In the genomic region with DNA sequence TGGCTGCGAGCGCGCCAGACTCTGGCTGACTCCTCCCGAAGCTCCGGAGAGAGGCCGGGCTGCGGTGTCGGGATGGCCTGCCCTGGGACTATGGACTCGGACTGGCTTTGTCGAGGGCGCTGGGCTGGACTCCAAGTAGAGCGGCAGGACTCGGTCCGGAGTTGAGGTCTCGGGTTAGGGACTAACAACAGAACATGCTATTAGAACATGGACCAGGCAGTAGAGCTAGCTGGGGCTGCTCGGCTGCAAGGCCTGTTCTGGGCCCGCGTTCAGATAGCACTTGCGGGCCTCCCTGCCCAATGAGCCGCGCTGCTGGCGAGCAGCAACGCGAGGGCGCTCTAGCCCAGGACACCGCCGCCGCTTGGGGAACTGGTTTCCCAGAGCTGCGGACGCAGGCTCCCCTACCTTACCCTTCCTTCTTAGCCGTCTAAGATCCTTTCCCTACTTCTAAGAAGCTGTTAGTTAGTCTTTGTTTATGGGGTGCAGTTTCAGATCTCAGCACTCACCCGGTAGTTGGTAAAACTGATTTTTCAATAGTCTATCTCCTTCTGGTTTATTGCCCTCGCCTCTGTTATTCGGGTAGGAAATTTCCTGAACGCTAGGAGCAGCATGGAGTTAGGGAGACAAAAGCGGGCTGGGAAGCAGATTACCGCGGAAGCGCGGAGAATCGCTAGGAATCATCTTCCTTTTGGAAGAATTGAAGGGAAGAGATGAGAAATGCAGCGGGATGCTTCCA, we compare ENCODE assay signal across 9 mouse cellular contexts. TPM values are rescaled to one million over a fixed set of nuclear protein-coding genes. Genes with fewer than 3 reads are reported as not detected.
DNase-seq lines count a peak whose midpoint lies in the region; ATAC-seq and TF ChIP-seq lines count a peak whose summit lies in the region.
"Had no signal": no experiment of that assay in that cellular context is flagged by ENCODE, and none has a peak within 500 bp of the region (broad histone marks: within the 10 kb centered on the region; RNA-seq: fewer than 3 reads in every experiment).

No protein-coding gene starts in this region.

- TF ChIP-seq POLR2A in cortical plate, adult 2 months (IDR thresholded peaks at IDR 0.05; ENCODE audit: extremely low read depth, insufficient read depth, low read length), result no peak
- TF ChIP-seq POLR2A in testis, adult 2 months (IDR thresholded peaks at IDR 0.05; ENCODE audit: control insufficient read depth, low read depth, low read length), result no peak
- TF ChIP-seq POLR2A in cerebellum, adult 2 months (IDR thresholded peaks at IDR 0.05; ENCODE audit: borderline replicate concordance, insufficient read depth, low read length), result no peak

- ATAC-seq in heart, embryonic 15.5 days (replicated peaks; ENCODE audit: insufficient number of reproducible peaks, insufficient read depth, low FRiP score, low read depth), result peak; percentile 58; the same call in 1 of the 2 replicates

- H3K4me1 ChIP-seq in cortical plate, adult 2 months (ENCODE audit: control insufficient read depth, insufficient read depth, low read length), result peaks cover 1% of the 10 kb centered on the region; the same call in 1 of the 2 replicates
- peaks cover 6% of the 10 kb centered on the region for H3K4me1 ChIP-seq in heart, embryonic 15.5 days (replicated peaks)
- peaks cover 6% of the 10 kb centered on the region; the same call in 1 of the 2 replicates for H3K4me1 ChIP-seq in testis, adult 2 months (ENCODE audit: control insufficient read depth, insufficient read depth, low read length)
- no peaks in the 10 kb centered on the region for H3K4me1 ChIP-seq in cerebellum, adult 2 months (ENCODE audit: control insufficient read depth, insufficient read depth, low read length)

- no peak overlapping the region for H3K9ac ChIP-seq in heart, embryonic 15.5 days

- H3K4me3 ChIP-seq in cortical plate, adult 2 months (ENCODE audit: insufficient read depth, low read length), result peak overlapping the region; percentile 50
- peak overlapping the region; percentile 31 for H3K4me3 ChIP-seq in heart, embryonic 15.5 days
- H3K4me3 ChIP-seq in testis, adult 2 months (ENCODE audit: control insufficient read depth, low read depth, low read length), result peak overlapping the region; percentile 19
- H3K4me3 ChIP-seq in cerebellum, adult 2 months (replicated peaks; ENCODE audit: insufficient read depth, low read depth, low read length), result no peak overlapping the region

- peak; percentile 91 for DNase-seq in heart, adult 11 months
- DNase-seq in heart, postnatal 25 days (ENCODE audit: low spot score), result no peak
- peak; percentile 49 to 74 for DNase-seq in kidney, postnatal 25 days
- peak; percentile 83 for DNase-seq in mesoderm, embryonic 11.5 days (ENCODE audit: low read depth, low spot score)
- no peak for DNase-seq in cerebellum, adult 2 months

- under 1% methylated on average over 42 of the region's 42 CpGs for WGBS in heart, embryonic 15.5 days
- WGBS in cerebellum, adult 2 months, result 2% methylated on average over 42 of the region's 42 CpGs

- peak; percentile 20; the same call in 1 of the 2 replicates for TF ChIP-seq CTCF in cortical plate, adult 2 months (IDR thresholded peaks at IDR 0.05; ENCODE audit: extremely low read depth, insufficient read depth, low read length)
- TF ChIP-seq CTCF in testis, adult 2 months (IDR thresholded peaks at IDR 0.05; ENCODE audit: control insufficient read depth, insufficient read depth, insufficient replicate concordance, low read depth, low read length), result peak; percentile 41; the same call in 1 of the 2 replicates
- TF ChIP-seq CTCF in cerebellum, adult 2 months (IDR thresholded peaks at IDR 0.05; ENCODE audit: borderline replicate concordance, insufficient read depth, low read depth, low read length), result no peak

- peak overlapping the region; percentile 99 for H3K27ac ChIP-seq in cortical plate, adult 2 months (ENCODE audit: insufficient read depth, low read length)
- H3K27ac ChIP-seq in heart, embryonic 15.5 days, result no peak overlapping the region
- no peak overlapping the region for H3K27ac ChIP-seq in testis, adult 2 months (ENCODE audit: control insufficient read depth, insufficient read depth, low read depth, low read length)
- H3K27ac ChIP-seq in cerebellum, adult 2 months (ENCODE audit: insufficient read depth, low read length), result no peak overlapping the region

- H3K27me3 ChIP-seq in heart, embryonic 15.5 days, result peaks cover 78% of the 10 kb centered on the region
- peaks cover 8% of the 10 kb centered on the region for H3K27me3 ChIP-seq in testis, adult 2 months (ENCODE audit: control insufficient read depth, insufficient read depth, low read length)
- peaks cover 10% of the 10 kb centered on the region; the same call in 1 of the 2 replicates for H3K27me3 ChIP-seq in cerebellum, adult 2 months (ENCODE audit: control insufficient read depth, insufficient read depth, low read length)

- peak overlapping the region; percentile 49 for H3K4me2 ChIP-seq in heart, embryonic 15.5 days

- H3K9me3 ChIP-seq in heart, embryonic 15.5 days (replicated peaks), result no peaks in the 10 kb centered on the region

- intact Hi-C loops in heart, postnatal 25 days (cut with DNase I), result no loop called here

- H3K36me3 ChIP-seq in heart, embryonic 15.5 days, result no peaks in the 10 kb centered on the region
- no peaks in the 10 kb centered on the region for H3K36me3 ChIP-seq in testis, adult 2 months (ENCODE audit: control insufficient read depth, insufficient read depth, low read length)

RNA-seq across cellular contexts. Expression of gene Gm43517, which starts 6.5 kb away (rescaled TPM):
- not detected for total RNA-seq in heart, postnatal 25 days (2021)
- polyA plus RNA-seq in cortical plate, adult 2 months (2012; rRNA removed), result 2.1 and 2.3 TPM in 2 replicates
- not detected in 2 replicates for polyA plus RNA-seq in heart, embryonic 15.5 days (2015; fragmentation: Nextera tagmentation; extraction: Ambion mirVana)
- polyA plus RNA-seq in testis, adult 2 months (2012; rRNA removed), result 0.02 TPM in 1 of 2 replicates, not detected in the other
- polyA plus RNA-seq in cerebellum, adult 2 months (2012; rRNA removed), result not detected in 2 replicates
- total RNA-seq: heart, postnatal 14 days had no signal

RNA-seq across cellular contexts. Expression of gene Foxg1, which starts 9.0 kb away (rescaled TPM):
- total RNA-seq in heart, postnatal 25 days (2021), result not detected
- 61.2 and 63.1 TPM in 2 replicates for polyA plus RNA-seq in cortical plate, adult 2 months (2012; rRNA removed)
- polyA plus RNA-seq in heart, embryonic 15.5 days (2015; fragmentation: Nextera tagmentation; extraction: Ambion mirVana), result 0.51 TPM in 1 of 2 replicates, not detected in the other
- polyA plus RNA-seq in testis, adult 2 months (2012; rRNA removed), result 0.67 and 0.91 TPM in 2 replicates
- not detected in 2 replicates for polyA plus RNA-seq in cerebellum, adult 2 months (2012; rRNA removed)
- total RNA-seq: heart, postnatal 14 days had no signal

Comparison
In these comparisons a context has a peak if more than half of its experiments do, and no peak if none do; other contexts are left out.
1. DNase-seq: peak in heart, adult 11 months (single experiment), kidney, postnatal 25 days (2 of 2) and mesoderm, embryonic 11.5 days (single experiment); none in heart, postnatal 25 days (single experiment) and cerebellum, adult 2 months (0 of 2).
2. RNA of gene Foxg1, which starts 9.0 kb away (polyA plus RNA-seq): 61.2 to 63.1 TPM in cortical plate, adult 2 months; 0.67 to 0.91 TPM in testis, adult 2 months, 0.51 TPM in heart, embryonic 15.5 days and not detected in cerebellum, adult 2 months; every median in the first group is over 10 times any median in the second.